Mouse (Mus musculus) kidney, adult 2 months (tissue): ENCODE measurements around the gene Sptb. TPM values are rescaled to one million over a fixed set of nuclear protein-coding genes. Genes with fewer than 3 reads are reported as not detected.
A peak's percentile ranks its signal among the peaks of the same experiment; 100 is the strongest.

Experiments used
- DNase-seq: peaks from one replicate; pipeline ENCODE4 v3.0.0; 2021
- H3K27ac ChIP-seq: fragments of 200-500 bp; 2 replicates; pipeline ENCODE4 v1.5.1; 2012; ENCODE audit warnings: low read depth, low read length, control low read depth, inconsistent platforms; ENCODE audit not compliant: insufficient read depth
- H3K27me3 ChIP-seq: fragments of 200-500 bp; replicated peaks from 2 replicates; pipeline ENCODE4 v1.6.1; 2012; ENCODE audit warnings: mild to moderate bottlenecking, moderate library complexity, low read length, inconsistent platforms; ENCODE audit not compliant: control insufficient read depth, insufficient read depth
- H3K36me3 ChIP-seq: fragments of 200-500 bp; 2 replicates; pipeline ENCODE4 v1.6.1; 2012; ENCODE audit warnings: mild to moderate bottlenecking, moderate library complexity, low read length, inconsistent platforms; ENCODE audit not compliant: control insufficient read depth, insufficient read depth
- H3K4me1 ChIP-seq: fragments of 200-500 bp; 2 replicates; pipeline ENCODE4 v1.6.1; 2011; ENCODE audit warnings: low read length; ENCODE audit not compliant: control insufficient read depth, insufficient read depth
- H3K4me3 ChIP-seq: fragments of 200-500 bp; 2 replicates; pipeline ENCODE4 v1.5.1; 2011; ENCODE audit warnings: mild to moderate bottlenecking, low read depth, low read length, control low read depth; ENCODE audit not compliant: insufficient read depth
- CTCF ChIP-seq: fragments of 200-500 bp; conservative IDR thresholded peaks from 2 replicates; pipeline ENCODE4 v1.5.1; 2011; ENCODE audit warnings: low read depth, mild to moderate bottlenecking, control low read depth, low read length, moderate library complexity, mixed read lengths; ENCODE audit not compliant: insufficient read depth, insufficient read length
- POLR2A ChIP-seq: fragments of 200-500 bp; IDR thresholded peaks from one replicate; pipeline ENCODE4 v1.6.1; 2011; ENCODE audit warnings: low read depth, low read length, control low read depth
- WGBS: fragments of 180-500 bp; shearing (Covaris S2); methylation state at CpG from one replicate; pipeline ENCODE4 v1.1.7; 2018; 5-methylcytosine and 5-hydroxymethylcytosine counted together
- polyA plus RNA-seq: library from polyadenylated mRNA; depleted of rRNA; stranded (reverse); fragments of >200 nt; gene quantifications from 2 replicates; pipeline ENCODE4 v1.2.3, GENCODE M21; 2012; rRNA removed

The Sptb gene
- 1.6 and 1.9 TPM in 2 replicates for polyA plus RNA-seq

DNA sequence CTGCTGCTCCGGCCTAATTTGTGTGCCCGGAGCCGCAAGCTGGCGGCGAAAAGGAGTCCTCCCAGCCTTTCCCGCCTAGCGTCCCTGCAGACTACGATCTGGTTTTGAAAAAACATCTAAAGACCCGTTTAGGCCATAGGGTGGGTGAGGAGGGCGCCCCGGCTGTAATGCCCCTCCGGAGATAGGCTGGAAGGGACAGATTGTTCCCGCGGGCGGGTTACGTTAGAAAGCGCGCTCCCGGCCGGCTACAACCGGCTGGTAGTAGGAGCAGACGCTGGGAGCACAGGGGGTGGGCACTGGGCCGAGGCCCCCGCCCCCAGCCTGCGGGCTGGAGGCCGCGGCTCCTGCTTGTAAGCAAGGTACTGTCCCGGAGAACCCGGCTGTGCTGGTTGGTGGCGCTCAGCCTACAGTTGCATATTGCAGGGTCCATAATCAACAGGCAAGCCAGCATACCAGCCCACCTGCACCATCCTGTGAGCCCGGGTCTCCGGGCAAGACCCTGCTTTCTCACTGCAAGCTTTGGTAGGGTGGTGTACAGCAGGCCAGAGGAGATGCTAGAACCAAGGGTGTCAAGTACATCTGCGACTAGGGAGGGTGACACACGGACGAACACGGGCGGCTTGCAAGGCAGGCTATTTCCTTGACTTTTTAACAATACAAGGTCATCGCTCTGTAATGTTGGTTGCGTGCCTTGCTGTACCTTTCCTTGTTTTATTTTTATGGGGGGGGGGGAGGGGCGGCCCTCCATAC lies at the start of gene Sptb:
Sptb (minus strand) TSS at position 197 of the 750 bp plus-strand sequence.
- Histone ChIP-seq H3K36me3 (no peaks in the 10 kb centered on the region), H3K4me1 (no peaks in the 10 kb centered on the region), H3K27ac (no peak within 1 kb of the TSS), H3K4me3 (peak within 1 kb of the TSS; percentile 57), H3K27me3 (peaks cover 2% of the 10 kb centered on the region; the same call in 1 of the 2 replicates)
- TF ChIP-seq POLR2A (no peak), CTCF (no peak)
- WGBS = 3% methylated on average over 40 of the region's 40 CpGs
- DNase-seq = peak; percentile 39

DNA sequence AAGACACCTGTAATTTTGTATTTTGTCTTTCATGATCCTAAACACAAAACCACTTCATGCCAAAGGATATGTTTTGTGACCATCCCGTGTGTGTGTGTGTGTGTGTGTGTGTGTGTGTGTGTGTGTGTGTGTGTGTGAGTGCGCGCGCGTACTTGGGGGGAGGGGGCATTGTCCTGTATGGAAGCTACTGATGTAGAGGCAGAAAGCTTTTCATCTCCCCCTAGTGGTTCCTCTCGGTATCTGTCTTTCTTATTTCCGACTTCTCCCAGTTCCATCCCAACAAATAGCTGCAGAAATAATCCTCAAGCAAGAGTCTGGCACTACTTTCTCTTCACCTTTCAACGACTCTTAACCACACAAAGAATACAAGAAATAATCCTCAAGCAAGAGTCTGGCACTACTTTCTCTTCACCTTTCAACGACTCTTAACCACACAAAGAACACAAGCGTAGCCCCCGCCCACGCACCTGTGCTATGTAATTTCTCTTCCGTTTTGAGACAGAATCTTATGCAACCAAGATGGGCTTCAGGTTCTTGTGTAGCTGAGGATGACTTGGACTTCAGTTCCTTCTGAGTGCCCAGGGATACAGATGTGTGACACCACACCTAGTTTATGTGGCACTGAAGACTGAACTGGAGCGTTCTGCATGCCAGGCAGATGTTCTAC lies 42.4 kb upstream of the Sptb start:
- no peak overlapping the region for H3K4me3 ChIP-seq
- no peak overlapping the region for H3K27ac ChIP-seq
- no peaks in the 10 kb centered on the region for H3K36me3 ChIP-seq
- WGBS = 35% methylated on average over 14 of the region's 14 CpGs
- no peaks in the 10 kb centered on the region for H3K4me1 ChIP-seq
- TF ChIP-seq CTCF (peak; percentile 42), POLR2A (no peak)
- DNase-seq = peak; percentile 61
- no peaks in the 10 kb centered on the region for H3K27me3 ChIP-seq

DNA sequence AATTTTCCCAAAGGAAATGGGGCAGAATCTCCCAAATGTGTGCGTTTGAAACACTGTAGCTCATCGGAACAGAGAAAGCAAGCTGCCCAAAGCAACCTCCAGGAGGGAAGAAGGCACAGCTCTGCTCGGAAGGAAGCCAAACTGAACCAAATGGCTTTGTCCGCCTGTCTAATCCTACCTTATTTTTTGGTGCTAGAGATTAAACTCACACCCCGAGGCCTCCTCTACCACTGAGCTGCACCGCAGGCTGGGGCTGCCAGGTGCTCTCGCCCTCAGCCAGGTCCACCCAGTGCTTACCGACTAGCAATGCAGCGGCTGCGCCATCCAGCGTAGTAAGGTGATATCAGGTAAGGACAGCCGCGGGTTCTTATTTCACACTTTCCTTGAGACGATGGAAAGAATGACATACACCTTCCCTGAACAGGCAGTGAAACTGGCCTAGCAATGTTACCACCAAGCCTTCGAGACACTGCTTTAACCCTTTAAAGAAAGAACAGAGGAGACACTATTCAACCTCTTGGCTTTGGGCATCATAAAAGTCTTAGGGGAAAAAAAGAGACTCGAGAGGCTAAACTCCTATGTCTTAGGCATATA lies 40.6 kb upstream of the Sptb start:
- H3K36me3 ChIP-seq = no peaks in the 10 kb centered on the region
- H3K27me3 ChIP-seq = no peaks in the 10 kb centered on the region
- no peak for TF ChIP-seq CTCF
- TF ChIP-seq POLR2A = no peak
- H3K4me1 ChIP-seq = no peaks in the 10 kb centered on the region
- WGBS = 83% methylated on average over 16 of the region's 16 CpGs
- H3K27ac ChIP-seq = no peak overlapping the region
- no peak for DNase-seq
- H3K4me3 ChIP-seq = no peak overlapping the region

DNA sequence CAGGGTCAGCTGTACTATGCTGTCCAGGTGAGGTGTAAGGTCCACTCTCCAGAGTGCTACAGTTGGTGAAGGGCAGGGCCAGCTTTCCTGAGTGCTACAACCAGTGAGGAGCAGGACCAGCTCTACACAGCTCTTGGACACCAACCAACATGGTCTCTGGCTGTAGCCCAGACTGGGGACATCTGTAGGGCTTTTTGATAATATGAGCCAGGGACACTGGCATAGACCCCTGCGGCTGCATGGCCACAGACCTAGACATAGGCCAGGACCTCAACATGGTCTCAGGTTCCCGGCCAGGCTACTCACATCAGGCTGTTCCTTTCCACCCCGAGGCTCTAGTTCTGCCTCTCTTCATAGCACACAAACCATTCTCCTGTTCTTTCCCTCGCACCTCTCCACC lies 17.6 kb upstream of the Sptb start:
- WGBS = 89% methylated on average over 4 of the region's 4 CpGs
- Histone ChIP-seq H3K36me3 (no peaks in the 10 kb centered on the region), H3K27me3 (no peaks in the 10 kb centered on the region), H3K27ac (no peak overlapping the region), H3K4me1 (no peaks in the 10 kb centered on the region), H3K4me3 (no peak overlapping the region)
- TF ChIP-seq CTCF (no peak), POLR2A (no peak)
- DNase-seq = no peak

DNA sequence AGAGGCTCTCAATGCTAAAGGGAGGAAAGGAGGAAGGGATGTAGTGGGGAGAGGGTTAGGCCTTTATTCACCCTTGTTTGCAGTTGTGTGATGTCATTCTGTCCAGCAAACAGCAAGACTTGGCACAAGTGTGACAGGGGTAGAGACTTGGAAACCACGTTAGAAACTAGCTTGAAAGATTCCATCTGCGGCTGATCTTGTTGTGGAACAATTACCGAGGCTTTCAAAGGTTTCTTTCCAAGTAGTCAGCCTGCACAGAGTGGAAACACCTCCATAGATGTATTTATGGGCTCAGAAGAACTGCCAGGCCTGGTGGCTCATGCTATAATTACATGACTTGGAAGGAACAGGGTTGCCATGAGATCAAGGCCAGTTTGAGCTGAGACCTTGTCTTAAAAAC lies 11.7 kb upstream of the Sptb start:
- no peaks in the 10 kb centered on the region for H3K4me1 ChIP-seq
- DNase-seq = no peak
- WGBS = 72% methylated on average over 3 of the region's 3 CpGs
- H3K36me3 ChIP-seq = no peaks in the 10 kb centered on the region
- TF ChIP-seq POLR2A (no peak), CTCF (no peak)
- H3K4me3 ChIP-seq = no peak overlapping the region
- no peaks in the 10 kb centered on the region for H3K27me3 ChIP-seq
- no peak overlapping the region for H3K27ac ChIP-seq

DNA sequence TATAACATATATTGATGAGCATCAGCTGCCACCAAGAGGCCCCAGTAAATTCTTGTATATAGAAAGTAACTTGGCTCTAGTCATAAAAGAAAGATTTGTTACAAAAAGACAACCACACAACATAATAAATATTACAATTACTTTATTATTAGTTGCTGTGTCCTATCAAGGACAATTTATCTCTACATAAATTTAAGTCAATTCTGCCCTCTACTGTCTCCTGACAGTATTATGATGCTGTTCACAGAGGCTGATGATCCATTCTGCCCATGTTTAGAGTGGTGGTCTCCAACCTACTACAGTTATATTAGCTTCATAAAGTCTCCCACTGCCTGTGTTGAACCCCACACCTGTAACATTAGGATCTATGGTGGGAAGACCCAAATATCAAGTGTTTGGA lies 10.2 kb upstream of the Sptb start:
- DNase-seq = no peak
- TF ChIP-seq CTCF (no peak), POLR2A (no peak)

DNA sequence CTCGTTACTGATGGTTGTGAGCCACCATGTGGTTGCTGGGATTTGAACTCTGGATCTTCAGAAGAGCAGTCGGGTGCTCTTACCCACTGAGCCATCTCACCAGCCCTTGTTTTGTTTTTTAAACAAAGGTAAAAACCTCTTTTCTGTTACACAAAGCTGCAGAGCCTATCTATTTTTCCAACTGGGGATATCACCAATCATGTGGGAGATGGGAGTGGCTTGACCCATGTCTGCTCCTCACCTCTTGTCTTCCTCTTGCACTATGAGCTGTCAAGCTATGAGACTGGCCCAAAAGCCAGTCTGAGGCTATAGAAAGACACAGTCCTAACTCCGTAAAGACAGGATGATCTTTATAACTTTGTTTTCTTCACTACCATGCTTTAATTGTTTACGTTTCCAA lies 8.0 kb upstream of the Sptb start:
- 88% methylated on average over 4 of the region's 4 CpGs for WGBS
- H3K4me3 ChIP-seq = no peak overlapping the region
- no peaks in the 10 kb centered on the region for H3K4me1 ChIP-seq
- no peaks in the 10 kb centered on the region; the same call in 1 of the 2 replicates for H3K27me3 ChIP-seq
- H3K36me3 ChIP-seq = no peaks in the 10 kb centered on the region
- TF ChIP-seq CTCF (no peak), POLR2A (no peak)
- no peak for DNase-seq
- H3K27ac ChIP-seq = no peak overlapping the region

More for the DNA sequence above, 10.2 kb upstream of the Sptb start:
- Histone ChIP-seq H3K27me3 (no peaks in the 10 kb centered on the region), H3K36me3 (no peaks in the 10 kb centered on the region), H3K27ac (no peak overlapping the region), H3K4me1 (no peaks in the 10 kb centered on the region), H3K4me3 (no peak overlapping the region)
